Mouse (Mus musculus) cerebellum, adult 2 months (tissue): ENCODE measurements around the gene Ppp1r18.

ENCODE experiments used
- CTCF ChIP-seq: fragments of 200-500 bp; IDR thresholded peaks from 2 replicates; pipeline ENCODE4 v1.5.1; 2011; ENCODE audit warnings: low read depth, mild to moderate bottlenecking, control low read depth, low read length, moderate library complexity, borderline replicate concordance; ENCODE audit not compliant: insufficient read depth
- POLR2A ChIP-seq: fragments of 200-500 bp; IDR thresholded peaks from 2 replicates; pipeline ENCODE4 v1.6.1; 2011; ENCODE audit warnings: low read length, control low read depth, borderline replicate concordance; ENCODE audit not compliant: insufficient read depth

GRCm38 (mm10) chr17:35821439-35822430, 43.7 kb upstream of the Ppp1r18 start, which contains the start of gene Ier3:
- no peak for TF ChIP-seq CTCF
- TF ChIP-seq POLR2A = peak; percentile 51; the same call in 1 of the 2 replicates
